Mouse (Mus musculus): ENCODE data around the gene Tmem164. TPM values are rescaled to one million over a fixed set of nuclear protein-coding genes. Genes with fewer than 3 reads are reported as not detected.

The Tmem164 gene
- total RNA-seq, 2 experiments from 2014 or later, result 12.2 to 18.6 TPM

- no peak for ATAC-seq (replicated peaks; ENCODE audit: low FRiP score, poor library complexity, severe bottlenecking)
These were observed 48.3 kb downstream of the Tmem164 start for GRCm38 (mm10) chrX:142729482-142729881.

DNA sequence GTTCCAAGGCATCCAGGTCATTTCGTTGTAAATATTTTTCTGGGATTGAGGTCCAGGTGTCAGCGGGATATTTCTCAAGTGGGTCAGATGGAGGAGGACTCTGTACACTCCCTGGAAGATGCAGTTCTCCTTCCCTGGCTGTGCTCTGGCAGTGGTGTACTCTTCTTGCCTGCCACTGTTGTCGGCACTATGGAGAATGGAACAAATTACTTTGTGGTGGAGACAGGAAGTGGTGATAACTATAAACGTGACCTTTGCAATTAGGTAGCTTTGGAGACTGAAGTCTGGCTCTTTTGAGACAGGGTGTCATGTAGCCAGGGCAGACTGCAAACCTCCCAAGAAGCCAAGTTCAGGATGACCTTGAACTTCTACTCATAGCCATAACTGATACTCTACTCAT is 55.9 kb downstream of the Tmem164 start:
- ATAC-seq (replicated peaks; ENCODE audit: low FRiP score, poor library complexity, severe bottlenecking), result no peak

DNA sequence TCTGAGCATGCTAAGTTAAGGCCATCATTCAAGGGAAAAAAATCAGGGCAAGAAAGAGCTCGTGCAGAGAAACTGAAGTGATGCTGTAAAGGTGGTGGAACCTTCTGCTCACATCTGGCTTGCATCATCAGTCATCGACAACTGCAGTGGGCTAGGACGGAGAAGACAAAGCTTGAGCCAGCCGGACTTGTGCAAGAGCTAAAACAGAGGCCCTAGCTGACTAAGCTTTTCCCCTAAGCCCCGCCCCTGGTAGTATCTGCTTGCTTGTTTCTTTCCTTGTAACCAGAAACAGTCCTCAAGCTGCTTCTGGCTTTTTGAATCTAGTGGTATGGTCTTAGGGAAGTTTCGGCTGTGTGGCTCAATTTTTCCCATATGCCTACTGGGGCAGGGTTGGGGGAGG is 56.5 kb downstream of the Tmem164 start:
- no peak for ATAC-seq (replicated peaks; ENCODE audit: low FRiP score, poor library complexity, severe bottlenecking)

DNA sequence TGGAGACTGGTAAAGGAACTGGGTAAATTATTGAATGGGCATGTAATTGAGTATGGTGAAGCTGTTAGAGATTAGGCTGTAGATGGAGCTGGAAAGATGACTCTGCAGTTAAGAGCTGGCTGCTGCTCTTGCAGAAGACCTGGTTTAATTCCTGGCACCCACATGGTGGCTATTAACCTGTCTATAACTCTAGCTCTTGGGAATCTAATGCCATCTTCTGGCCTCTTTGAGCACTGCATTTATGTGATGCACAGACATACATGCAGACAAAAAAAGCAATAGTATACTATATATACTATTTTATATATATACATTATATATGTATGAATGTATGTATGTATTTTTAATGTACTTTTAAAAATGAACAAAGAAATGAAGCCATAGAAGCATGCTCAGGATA is 66.2 kb downstream of the Tmem164 start:
- no peak for ATAC-seq (replicated peaks; ENCODE audit: low FRiP score, poor library complexity, severe bottlenecking)

DNA sequence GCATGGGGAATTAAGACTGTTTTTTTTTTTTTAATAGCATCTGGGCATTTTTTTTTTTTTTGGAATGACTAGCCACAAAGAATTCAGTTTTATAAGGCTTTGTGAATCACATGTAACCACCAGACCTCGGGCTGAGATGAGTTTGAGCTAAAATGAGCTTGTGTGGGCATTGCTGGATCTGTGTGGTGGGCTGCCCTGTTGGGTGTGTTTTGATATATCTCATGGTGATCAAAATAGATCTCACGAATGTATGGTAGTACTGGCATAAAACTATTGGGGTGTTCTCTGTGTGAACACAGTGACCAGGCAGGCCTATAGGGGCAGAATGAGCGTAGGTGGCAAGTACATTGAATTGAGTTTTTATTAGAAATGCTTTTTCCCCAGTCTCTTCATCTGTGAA is 67.4 kb downstream of the Tmem164 start:
- ATAC-seq (replicated peaks; ENCODE audit: low FRiP score, poor library complexity, severe bottlenecking), result no peak

DNA sequence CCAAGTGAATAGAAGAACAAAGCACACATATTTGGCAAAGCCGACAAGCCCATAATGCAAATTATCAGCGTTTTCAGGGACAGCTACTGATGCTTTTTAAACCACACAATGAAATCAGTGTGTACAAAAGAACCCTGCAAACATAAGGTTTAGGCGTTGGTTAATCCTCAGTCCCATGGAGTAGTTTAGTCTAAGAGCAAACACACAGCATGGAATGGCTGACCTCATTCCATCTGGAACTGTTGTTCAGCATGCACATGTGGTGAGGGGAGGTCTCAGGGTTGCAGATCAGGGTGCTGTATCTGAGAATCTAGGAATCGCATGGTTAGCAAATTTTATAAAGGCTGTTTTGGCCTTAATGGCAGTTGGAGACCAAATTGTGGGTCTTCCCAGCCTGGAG is 69.6 kb downstream of the Tmem164 start:
- ATAC-seq (replicated peaks; ENCODE audit: low FRiP score, poor library complexity, severe bottlenecking), result no peak

DNA sequence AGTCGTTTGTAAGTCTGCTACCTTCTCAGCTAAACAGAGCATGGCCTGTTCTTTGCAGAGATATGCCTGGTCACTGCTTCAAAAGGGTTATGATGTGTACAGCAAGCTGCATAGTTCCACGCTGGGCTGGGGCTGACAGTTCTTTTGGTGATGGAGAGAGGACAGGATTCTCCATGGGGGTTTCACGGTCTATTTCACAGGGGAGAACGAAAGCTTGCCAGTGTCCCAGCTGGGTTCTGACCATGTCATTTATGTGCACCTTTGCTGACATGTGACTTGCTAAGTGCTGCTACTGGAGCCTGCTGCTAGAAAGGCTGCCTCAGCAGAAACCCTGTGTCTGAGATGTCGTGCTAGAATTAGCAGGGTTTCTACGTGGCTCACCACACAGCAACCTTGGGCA is 74.3 kb downstream of the Tmem164 start:
- ATAC-seq (replicated peaks; ENCODE audit: low FRiP score, poor library complexity, severe bottlenecking), result no peak

- no peak for ATAC-seq (replicated peaks; ENCODE audit: low FRiP score, poor library complexity, severe bottlenecking)
These were observed 79.2 kb downstream of the Tmem164 start for GRCm38 (mm10) chrX:142760415-142760814.

DNA sequence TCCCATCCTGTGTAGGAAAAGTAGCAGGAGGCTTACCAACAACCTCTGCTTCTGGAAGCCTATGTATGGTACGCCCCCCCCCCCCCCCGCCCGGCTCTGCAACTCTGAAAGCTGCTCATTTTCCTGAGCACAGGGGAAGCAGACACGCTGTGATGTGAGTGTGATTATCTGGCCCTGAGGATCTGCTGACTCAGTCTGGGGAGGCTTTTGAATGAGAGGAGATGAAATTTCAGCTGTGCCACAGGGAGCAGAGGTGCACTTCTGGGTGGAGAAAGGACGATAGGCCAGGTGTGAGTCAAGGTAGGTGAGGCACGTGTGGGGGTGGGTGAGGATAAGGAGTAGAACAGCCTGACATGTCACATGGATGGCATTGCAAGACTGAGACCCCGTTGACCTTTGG is 82.1 kb downstream of the Tmem164 start:
- no peak for ATAC-seq (replicated peaks; ENCODE audit: low FRiP score, poor library complexity, severe bottlenecking)

GRCm38 (mm10) chrX:142769698-142770097 is 88.5 kb downstream of the Tmem164 start:
- no peak for ATAC-seq (replicated peaks; ENCODE audit: low FRiP score, poor library complexity, severe bottlenecking)

DNA sequence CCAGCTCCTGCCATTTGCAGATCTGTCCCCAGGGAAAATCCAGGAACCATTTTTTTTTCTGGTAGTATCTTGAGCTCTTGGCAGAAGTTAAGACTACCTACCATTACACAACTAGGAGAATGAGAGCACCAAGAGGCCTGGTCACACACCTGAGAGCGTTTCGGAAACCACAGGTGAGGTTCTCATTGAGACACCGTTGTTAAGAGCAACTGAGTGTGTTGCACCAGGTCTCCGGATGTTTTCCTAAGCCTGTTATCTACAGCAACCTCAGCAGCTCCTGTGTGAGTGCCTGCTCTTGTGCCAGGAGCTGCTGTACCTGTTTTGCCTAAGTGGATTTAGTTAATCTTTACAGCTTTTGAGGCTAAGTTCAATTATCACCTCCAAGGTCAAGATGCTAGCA is 92.5 kb downstream of the Tmem164 start:
- no peak for ATAC-seq (replicated peaks; ENCODE audit: low FRiP score, poor library complexity, severe bottlenecking)

DNA sequence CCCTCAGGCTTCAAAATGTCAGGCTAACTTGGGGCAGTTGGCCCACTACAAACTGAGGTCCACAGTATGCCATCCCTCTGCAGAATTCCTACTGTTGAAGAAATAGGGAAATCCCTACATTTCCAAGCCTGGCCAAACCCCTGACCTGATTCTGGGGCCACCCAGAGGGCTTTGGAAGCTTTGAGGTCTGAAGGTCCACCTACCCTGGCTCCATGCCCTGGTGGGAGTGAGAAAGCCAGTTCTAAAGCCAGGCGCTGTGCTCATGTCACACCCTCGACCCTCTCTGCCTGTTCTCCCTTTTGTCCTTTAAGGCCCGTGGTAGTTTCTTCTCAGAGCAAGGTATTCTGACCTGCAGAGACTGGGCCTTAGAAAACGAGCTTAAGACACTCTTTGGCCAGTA is 94.9 kb downstream of the Tmem164 start:
- ATAC-seq (replicated peaks; ENCODE audit: low FRiP score, poor library complexity, severe bottlenecking), result no peak

GRCm38 (mm10) chrX:142778638-142779037 is 97.4 kb downstream of the Tmem164 start:
- peak; percentile 94 for ATAC-seq (replicated peaks; ENCODE audit: low FRiP score, poor library complexity, severe bottlenecking)

GRCm38 (mm10) chrX:142786160-142787052 is 105.2 kb downstream of the Tmem164 start:
- no peak for ATAC-seq (replicated peaks; ENCODE audit: low FRiP score, poor library complexity, severe bottlenecking)

GRCm38 (mm10) chrX:142792185-142792584 is 111.0 kb downstream of the Tmem164 start:
- ATAC-seq (replicated peaks; ENCODE audit: low FRiP score, poor library complexity, severe bottlenecking), result no peak

GRCm38 (mm10) chrX:142794069-142794610 is 112.9 kb downstream of the Tmem164 start:
- ATAC-seq (replicated peaks; ENCODE audit: low FRiP score, poor library complexity, severe bottlenecking), result no peak

DNA sequence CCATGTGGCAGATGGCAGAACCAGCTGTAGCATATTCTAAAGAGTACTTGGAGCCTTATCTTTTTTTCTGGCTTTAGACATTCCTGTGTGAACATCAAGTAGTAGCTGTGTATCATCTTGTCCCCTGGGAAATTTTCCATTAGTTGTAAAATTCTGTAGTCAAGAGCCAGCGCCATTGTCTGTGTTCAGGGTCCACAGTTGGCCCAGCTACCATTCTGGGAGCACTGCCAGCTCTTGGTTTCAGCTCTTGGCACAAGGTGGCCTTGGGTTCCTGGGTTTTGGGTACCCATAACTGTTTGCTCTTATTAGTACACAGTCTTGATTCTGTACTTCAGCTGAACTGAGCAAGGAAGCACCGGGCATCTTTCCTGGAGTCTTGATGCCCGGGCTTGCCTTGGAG is 123.4 kb downstream of the Tmem164 start:
- no peak for ATAC-seq (replicated peaks; ENCODE audit: low FRiP score, poor library complexity, severe bottlenecking)

DNA sequence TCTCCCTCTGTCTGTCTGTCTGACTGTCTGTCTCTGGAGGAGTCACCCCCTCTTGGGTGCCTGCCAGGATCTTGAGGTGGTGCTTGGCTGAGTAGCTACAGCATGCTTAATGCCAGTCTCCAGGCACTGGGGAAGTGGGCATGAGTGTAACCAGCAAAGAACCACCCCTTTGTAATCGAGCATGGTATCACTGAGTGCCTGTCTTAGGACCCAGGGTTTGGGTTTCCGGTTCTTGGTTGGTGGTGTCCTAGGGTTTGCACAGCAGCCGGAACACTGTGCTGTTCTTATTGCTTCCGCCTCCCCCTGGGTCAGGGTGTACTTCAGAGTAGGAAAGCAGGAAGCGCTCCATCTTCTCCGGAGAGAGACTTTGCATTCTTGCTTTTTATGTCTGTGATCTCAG is 124.9 kb downstream of the Tmem164 start:
- ATAC-seq (replicated peaks; ENCODE audit: low FRiP score, poor library complexity, severe bottlenecking), result no peak

- ATAC-seq (replicated peaks; ENCODE audit: low FRiP score, poor library complexity, severe bottlenecking), result no peak
These were observed 125.4 kb downstream of the Tmem164 start for GRCm38 (mm10) chrX:142806620-142807061.

GRCm38 (mm10) chrX:142808411-142808810 is 127.2 kb downstream of the Tmem164 start:
- 0 out of 2 replicates have a peak, but pooled peaks have one; percentile 57 for ATAC-seq (replicated peaks; ENCODE audit: low FRiP score, poor library complexity, severe bottlenecking)

DNA sequence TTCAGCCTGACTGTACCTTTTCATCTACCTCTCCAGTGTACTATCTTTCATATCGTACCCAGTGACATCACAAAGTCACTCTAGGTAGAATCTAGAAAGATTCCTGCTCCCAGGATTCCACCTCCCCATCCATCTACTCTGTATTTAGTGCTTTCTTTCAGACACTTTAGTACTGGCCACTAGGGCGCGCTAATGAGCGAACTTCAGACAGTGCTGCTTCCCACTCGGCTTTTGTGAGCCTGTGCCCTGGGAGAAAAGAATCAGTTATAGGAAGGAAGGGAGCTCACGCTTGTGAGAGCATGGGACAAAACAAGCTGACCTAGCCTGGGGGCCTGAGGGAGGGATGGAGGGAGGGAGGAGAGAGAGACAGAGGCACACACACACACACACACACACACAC is 131.9 kb downstream of the Tmem164 start:
- no peak for ATAC-seq (replicated peaks; ENCODE audit: low FRiP score, poor library complexity, severe bottlenecking)

Data from erythroblast, adult 5-6 weeks (primary cell).